Mouse (Mus musculus): Measurements from ENCODE around the gene Gm14444.
"Not testable (repeated sequence)": the region's sequence is repeated elsewhere in the genome, so short reads cannot be mapped to it uniquely, and the experiment has no call there.

Gm14444 gene

GRCm38 (mm10) chr2:175010022-175010421 is at the start of gene Gm14444:
Gm14444 (plus strand) TSS chr2:175010241.
- DNase-seq, result not testable (repeated sequence)

GRCm38 (mm10) chr2:174965466-174965865 is 44.6 kb upstream of the Gm14444 start:
- DNase-seq, result not testable (repeated sequence)

- DNase-seq, result not testable (repeated sequence)
These were observed 34.2 kb downstream of the Gm14444 start for GRCm38 (mm10) chr2:175044268-175044667.

GRCm38 (mm10) chr2:175067681-175068261 is 57.7 kb downstream of the Gm14444 start, which contains the start of gene Gm14393:
Gm14393 (minus strand) TSS chr2:175067781.
- not testable (repeated sequence) for DNase-seq

Measured in thymus, postnatal 36 days (tissue).